Mouse (Mus musculus): ENCODE results near the gene Psmb9.

The Psmb9 gene

GRCm38 (mm10) chr17:34138655-34139054 is 48.9 kb downstream of the Psmb9 start:
- no peak for DNase-seq (ENCODE audit: low spot score in 2 of 2)

GRCm38 (mm10) chr17:34137601-34138000 is 50.0 kb downstream of the Psmb9 start:
- no peak for DNase-seq (ENCODE audit: low spot score in 2 of 2)

GRCm38 (mm10) chr17:34135297-34136224 is 52.0 kb downstream of the Psmb9 start:
- peak; percentile 96 to 99 for DNase-seq (ENCODE audit: low spot score in 2 of 2)

- no peak for DNase-seq (ENCODE audit: low spot score in 2 of 2)
Measured at GRCm38 (mm10) chr17:34134451-34134850, 53.1 kb downstream of the Psmb9 start.

- DNase-seq (ENCODE audit: low spot score in 2 of 2): no peak
Measured at GRCm38 (mm10) chr17:34133289-34133688, 54.3 kb downstream of the Psmb9 start.

Data from urinary bladder, adult 18-20 months (tissue).